Mouse (Mus musculus) lung, postnatal 10 days (tissue): ENCODE data around the gene Ulk4.
"Not testable (repeated sequence)": the region's sequence is repeated elsewhere in the genome, so short reads cannot be mapped to it uniquely, and the experiment has no call there.

Experiments
- DNase-seq: peaks from one replicate; pipeline ENCODE4 v3.0.0; 2021

Gene Ulk4

GRCm38 (mm10) chr9:121250854-121251253 is 26.1 kb downstream of the Ulk4 start:
- no peak for DNase-seq

DNA sequence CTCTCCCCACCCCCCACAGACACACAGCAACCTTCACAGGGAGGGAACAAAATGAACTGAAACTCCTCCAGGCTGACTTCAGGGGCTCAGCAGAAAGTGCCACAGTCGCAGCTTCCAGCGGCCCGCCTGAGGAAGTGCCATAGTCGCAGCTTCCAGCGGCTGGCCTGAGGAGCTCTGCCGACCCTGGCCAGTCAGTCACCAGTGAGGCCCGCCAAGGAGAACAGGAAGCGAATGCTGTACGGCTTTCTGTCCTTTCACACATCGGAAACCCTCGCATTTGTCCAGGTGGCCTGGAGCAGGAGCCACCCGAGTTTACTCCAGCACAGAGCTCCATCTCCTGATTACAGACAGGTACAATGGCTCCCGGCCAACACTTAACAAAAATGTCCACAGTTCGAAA is 27.2 kb downstream of the Ulk4 start:
- no peak for DNase-seq

- DNase-seq: peak; percentile 90
Observed at GRCm38 (mm10) chr9:121247956-121248775, 28.8 kb downstream of the Ulk4 start.

- DNase-seq: no peak
Observed at GRCm38 (mm10) chr9:121247047-121247446, 29.9 kb downstream of the Ulk4 start.

- DNase-seq: no peak
Observed at GRCm38 (mm10) chr9:121242331-121242730, 34.7 kb downstream of the Ulk4 start.

GRCm38 (mm10) chr9:121241806-121242205 is 35.2 kb downstream of the Ulk4 start:
- peak; percentile 41 for DNase-seq

DNA sequence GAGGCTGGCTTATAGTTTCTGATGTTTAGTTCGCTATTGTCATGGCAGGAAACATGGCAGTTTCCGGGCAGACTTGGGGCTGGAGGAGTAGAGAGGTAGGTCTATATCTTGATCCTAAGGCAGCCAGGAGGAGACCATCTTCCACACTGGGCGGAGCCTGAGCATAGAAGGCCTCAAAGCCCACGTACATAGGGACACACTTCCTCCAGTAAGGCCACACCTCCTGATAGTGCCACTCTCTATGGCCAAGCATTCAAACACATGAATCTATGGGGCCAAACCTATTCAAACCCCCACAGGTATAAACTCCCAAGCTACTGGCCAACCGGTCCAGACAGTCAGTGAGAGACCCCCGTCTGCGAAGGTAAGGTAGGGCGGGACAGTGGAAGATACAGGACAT is 35.6 kb downstream of the Ulk4 start:
- DNase-seq: no peak

- DNase-seq: peak; percentile 71
Observed at GRCm38 (mm10) chr9:121240242-121240641, 36.8 kb downstream of the Ulk4 start.

DNA sequence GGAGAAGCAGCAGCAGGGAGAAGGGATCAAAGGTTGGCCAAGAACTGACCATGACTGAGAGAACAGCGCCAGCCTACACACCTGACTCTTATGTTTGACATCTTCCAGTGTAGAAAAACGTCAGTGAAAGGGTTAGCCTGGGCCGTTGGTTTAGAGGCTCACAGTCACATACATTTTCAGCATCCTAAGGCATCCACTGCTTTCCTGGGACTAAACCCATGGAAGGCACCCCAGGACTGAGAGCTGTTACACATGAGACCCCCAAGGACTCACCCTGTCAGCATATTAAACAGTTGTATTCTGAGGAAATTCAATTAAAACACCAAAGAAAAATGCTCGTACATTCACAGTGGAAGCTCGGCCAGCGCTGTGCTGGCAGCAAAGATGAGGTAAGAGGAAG is 37.4 kb downstream of the Ulk4 start:
- DNase-seq: no peak

- DNase-seq: no peak
Observed at GRCm38 (mm10) chr9:121218636-121219035, 58.4 kb downstream of the Ulk4 start.

- DNase-seq: no peak
Observed at GRCm38 (mm10) chr9:121218230-121218629, 58.8 kb downstream of the Ulk4 start.

GRCm38 (mm10) chr9:121217742-121218141 is 59.3 kb downstream of the Ulk4 start:
- DNase-seq: no peak

GRCm38 (mm10) chr9:121216536-121217320 is 60.3 kb downstream of the Ulk4 start:
- DNase-seq: no peak

DNA sequence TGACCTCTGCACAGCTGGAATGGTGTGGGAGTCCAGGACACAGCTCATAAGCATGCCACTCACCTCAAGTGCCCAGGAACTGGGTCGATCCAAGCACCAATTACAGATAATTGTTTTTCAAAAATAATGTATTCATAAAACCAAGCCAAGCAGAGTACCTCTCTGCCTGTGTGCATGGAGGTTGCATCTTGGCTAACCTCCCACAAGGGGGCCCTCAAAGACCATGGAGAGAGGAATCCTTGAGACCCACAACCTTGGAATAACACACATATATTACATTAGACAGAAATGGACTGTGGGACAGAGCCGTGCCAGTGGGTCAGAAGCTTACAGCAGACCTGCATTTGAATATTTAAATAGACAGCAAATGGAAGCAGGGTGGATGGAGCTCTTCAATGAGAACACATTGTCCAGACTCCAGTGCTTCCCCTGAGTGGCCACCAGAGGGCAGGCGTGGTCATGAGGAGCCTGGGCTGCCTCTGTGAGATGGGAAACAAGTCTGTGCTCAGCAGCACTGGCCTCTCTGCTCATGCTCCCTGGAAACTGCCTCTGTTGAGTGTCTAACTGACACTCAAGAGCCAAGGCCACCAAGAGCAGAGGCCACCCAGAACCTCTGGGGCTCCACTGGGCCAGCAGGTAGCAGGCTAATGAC is 61.5 kb downstream of the Ulk4 start:
- peak; percentile 77 for DNase-seq

DNA sequence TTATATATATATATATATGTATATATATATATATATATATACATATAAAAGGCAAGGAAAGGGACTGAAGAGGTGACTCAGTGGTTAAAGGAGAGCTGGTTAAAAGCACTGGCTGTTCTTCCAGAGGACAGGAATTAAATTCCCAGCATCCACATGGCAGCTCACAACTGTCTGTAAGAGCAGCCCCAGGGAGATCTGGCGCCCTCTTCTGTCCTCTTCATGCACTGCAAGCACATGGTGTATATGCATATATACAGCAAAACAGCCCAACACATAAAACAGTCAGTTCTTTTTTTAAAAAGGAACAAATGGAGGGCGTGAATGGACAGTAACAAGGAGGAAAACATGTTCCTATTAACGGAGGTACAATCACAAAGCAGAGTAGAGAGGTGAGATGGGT is 64.7 kb downstream of the Ulk4 start:
- DNase-seq: no peak

DNA sequence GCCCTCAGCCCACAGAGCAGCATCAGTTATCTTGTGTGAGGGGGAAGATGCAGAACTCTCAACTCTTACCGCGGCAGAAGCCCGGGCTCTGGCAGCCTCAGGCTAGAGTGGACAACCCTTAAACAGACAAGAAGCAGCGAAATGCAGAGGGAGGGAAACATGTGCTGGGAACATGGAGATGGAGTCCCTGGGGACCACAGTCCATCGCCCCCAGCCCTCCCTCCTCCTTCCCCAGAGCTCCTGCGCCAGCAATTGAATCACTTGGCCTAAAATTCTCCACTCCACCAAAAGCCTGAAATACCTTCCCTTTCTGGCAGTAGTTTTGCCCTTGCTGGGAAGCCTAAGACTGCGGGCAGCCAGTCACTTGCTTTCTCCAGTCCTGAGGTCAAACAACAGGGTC is 72.0 kb downstream of the Ulk4 start:
- DNase-seq: no peak

GRCm38 (mm10) chr9:121204149-121204800 is 72.7 kb downstream of the Ulk4 start:
- DNase-seq: no peak

DNA sequence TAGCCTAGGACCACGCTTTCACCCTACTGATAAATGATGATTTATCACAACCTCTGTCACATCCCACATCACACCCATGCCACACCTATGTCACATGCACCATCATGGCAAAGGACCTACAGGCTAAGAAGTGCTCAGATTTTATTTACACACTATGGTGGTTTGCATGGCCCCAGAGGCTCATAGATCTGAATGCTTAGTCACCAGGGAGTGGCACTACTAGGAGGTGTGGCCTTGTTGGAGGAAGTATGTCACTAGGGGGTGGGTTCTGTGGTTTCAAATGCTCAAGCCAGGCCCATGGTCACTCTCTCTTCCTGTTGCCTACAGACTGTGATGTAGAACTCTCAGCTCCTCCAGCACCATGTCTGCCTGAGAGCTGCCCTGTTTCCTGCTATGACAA is 73.3 kb downstream of the Ulk4 start:
- no peak for DNase-seq

- DNase-seq: not testable (repeated sequence)
Observed at GRCm38 (mm10) chr9:121199146-121199685, 77.8 kb downstream of the Ulk4 start.

- no peak for DNase-seq
Observed at GRCm38 (mm10) chr9:121196473-121196872, 80.5 kb downstream of the Ulk4 start.

- no peak for DNase-seq
Observed at GRCm38 (mm10) chr9:121195106-121195505, 81.9 kb downstream of the Ulk4 start.

DNA sequence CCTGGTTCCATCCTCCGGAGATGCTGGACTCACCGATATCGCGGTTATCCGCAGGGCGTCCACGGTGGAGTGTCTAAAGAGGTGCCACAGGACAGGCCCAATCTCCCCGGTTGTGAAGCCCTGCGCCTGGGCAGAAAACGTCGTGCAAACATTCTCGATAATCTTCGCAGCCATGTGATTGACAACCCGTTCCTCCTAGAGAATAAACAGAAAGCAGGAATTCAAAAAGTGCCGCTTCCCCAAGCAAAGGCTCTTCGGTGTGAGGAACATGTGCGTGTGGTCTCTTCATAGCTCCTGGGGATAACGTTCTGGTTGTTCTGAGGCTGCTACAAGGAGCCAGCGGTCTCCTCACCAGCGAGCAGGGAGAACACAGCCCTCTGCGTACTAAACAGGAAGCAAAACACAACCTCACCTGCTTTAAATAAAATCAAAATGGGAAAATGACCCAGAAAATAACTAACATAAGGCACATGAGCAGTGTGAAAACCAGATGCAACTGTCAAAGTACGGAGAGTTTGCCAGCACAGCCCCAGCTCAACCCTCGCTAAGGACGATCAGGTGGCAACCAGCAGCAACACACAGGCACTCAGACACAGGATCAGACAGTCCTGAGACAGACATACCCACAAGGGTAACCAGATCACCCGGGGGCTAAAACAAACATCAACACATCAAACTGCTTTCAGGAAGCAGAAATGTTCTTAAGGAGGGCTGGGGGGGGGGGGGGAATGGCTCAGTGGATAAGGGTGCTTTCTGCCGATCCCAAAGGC is 84.2 kb downstream of the Ulk4 start:
- DNase-seq: no peak
